Mouse (Mus musculus): ENCODE results near the gene Ggt7. TPM values are rescaled to one million over a fixed set of nuclear protein-coding genes. Genes with fewer than 3 reads are reported as not detected.

Gene Ggt7
- 0.76 and 0.85 TPM in 2 replicates for polyA plus RNA-seq (2014; fragmentation: Nextera tagmentation; extraction: Ambion mirVana)

DNA sequence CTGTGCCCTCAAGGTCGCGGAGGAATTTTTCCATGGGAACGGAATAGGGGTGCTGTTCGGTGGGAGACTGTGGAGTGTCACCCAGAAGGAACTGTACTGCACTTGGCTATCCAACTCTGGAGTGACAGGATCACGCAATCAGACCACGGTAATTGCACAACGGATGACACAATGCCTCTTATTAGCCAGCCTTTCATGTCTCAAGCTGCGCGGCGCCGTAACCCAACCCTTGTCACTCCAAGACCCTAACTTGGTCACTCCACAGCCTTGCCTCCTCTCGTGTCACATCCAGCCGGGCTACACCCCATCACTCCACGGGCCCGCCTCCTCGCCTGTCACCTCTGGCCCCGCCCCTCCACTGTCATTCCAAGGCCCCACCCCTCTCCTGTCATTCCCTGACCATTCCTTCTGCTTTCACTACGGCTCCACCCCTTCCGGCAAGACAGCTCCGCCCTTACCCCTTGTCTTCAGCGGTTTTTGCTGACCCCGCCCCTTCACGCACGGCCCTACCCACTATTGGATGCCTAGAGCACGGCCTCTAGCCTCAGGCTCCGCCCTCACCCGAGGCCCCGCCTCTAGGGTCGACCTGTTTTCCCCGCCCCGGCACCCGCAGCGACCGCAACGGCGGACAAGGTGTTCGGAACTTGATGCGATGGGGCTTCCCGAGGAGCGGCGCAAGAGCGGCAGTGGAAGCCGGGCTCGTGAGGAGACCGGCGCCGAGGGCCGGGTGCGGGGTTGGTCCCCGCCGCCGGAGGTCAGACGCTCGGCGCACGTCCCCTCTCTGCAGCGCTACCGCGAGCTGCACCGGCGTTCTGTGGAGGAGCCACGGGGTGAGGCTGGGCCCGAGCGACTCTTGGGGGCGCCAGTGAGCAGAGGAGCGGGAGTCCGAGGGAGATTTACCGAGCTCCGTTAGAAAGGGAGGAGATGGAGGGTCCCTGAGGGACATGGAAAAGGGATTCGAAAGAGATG, at the start of gene Ggt7, which contains the start of gene Acss2:
Gene Ggt7, minus strand, starts transcription at position 783 of the 969 bp plus-strand sequence.
Gene Acss2, plus strand, starts transcription at position 494 of the 969 bp plus-strand sequence.
- WGBS = 4% methylated on average over 70 of the region's 70 CpGs

DNA sequence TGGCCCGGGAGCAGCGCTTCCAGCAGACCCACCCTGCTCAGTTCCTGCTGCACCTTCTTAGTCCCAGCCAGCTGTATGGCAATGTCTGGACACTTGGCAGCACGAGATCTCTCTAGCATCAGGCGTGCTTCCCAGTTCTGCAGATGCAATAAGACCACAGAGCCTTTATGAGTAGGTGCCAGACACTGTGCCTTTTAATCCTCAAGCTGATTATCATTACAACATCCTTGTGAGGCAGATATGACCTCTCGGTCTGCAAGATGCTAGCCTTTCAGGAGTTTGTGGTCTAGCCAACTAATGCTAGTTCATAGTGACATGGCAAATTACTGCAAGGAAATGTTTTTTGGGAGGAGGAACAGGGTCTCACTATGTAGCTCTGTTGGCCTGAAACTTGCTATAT, 49.7 kb upstream of the Ggt7 start:
- Histone ChIP-seq H3K27ac (replicated peaks in 1 of 2; ENCODE audit: control insufficient read depth in 1 of 2, insufficient read depth in 1 of 2, low read depth in 2 of 2, low read length in 2 of 2) (no peak overlapping the region), H3K9ac (ENCODE audit: low read length) (no peak overlapping the region), H3K4me1 (ENCODE audit: control insufficient read depth in 2 of 2, insufficient read depth in 2 of 2, low read length in 2 of 2) (no peaks in the 10 kb centered on the region), H3K9me3 (ENCODE audit: control insufficient read depth, low read length) (no peaks in the 10 kb centered on the region), H3K27me3 (ENCODE audit: control insufficient read depth, insufficient read depth, low read length) (no peaks in the 10 kb centered on the region), H3K36me3 (ENCODE audit: control insufficient read depth, insufficient read depth, low read length) (peaks cover 14% of the 10 kb centered on the region; the same call in 1 of the 2 replicates), H3K4me3 (ENCODE audit: control insufficient read depth in 1 of 2, insufficient read depth in 1 of 2, low read depth in 1 of 2, low read length in 2 of 2) (no peak overlapping the region), H3K4me2 (ENCODE audit: low read length) (no peak overlapping the region)
- 84% methylated on average over 5 of the region's 5 CpGs for WGBS
- no peak for ATAC-seq (ENCODE audit: insufficient number of reproducible peaks, insufficient read depth, low FRiP score, low read depth)

More for the DNA sequence above, at the start of gene Ggt7, which contains the start of gene Acss2:
- H3K27ac ChIP-seq (replicated peaks in 1 of 2; ENCODE audit: control insufficient read depth in 1 of 2, insufficient read depth in 1 of 2, low read depth in 2 of 2, low read length in 2 of 2) = no peak within 1 kb of the TSS; a peak in 1 of 4 replicates
- peak within 1 kb of the TSS; percentile 96 for H3K4me2 ChIP-seq (ENCODE audit: low read length)
- peak; percentile 100 for ATAC-seq (ENCODE audit: insufficient number of reproducible peaks, insufficient read depth, low FRiP score, low read depth)
- H3K9me3 ChIP-seq (ENCODE audit: control insufficient read depth, low read length) = no peaks in the 10 kb centered on the region
- peak within 1 kb of the TSS; percentile 83 for H3K9ac ChIP-seq (ENCODE audit: low read length)
- no peaks in the 10 kb centered on the region for H3K36me3 ChIP-seq (ENCODE audit: control insufficient read depth, insufficient read depth, low read length)
- peak within 1 kb of the TSS; percentile 55 to 68 for H3K4me3 ChIP-seq (ENCODE audit: control insufficient read depth in 1 of 2, insufficient read depth in 1 of 2, low read depth in 1 of 2, low read length in 2 of 2)
- H3K4me1 ChIP-seq (ENCODE audit: control insufficient read depth in 2 of 2, insufficient read depth in 2 of 2, low read length in 2 of 2) = peaks cover 2 to 15% of the 10 kb centered on the region in 2 experiments; a peak in 3 of 4 replicates
- peaks cover 16% of the 10 kb centered on the region for H3K27me3 ChIP-seq (ENCODE audit: control insufficient read depth, insufficient read depth, low read length)

DNA sequence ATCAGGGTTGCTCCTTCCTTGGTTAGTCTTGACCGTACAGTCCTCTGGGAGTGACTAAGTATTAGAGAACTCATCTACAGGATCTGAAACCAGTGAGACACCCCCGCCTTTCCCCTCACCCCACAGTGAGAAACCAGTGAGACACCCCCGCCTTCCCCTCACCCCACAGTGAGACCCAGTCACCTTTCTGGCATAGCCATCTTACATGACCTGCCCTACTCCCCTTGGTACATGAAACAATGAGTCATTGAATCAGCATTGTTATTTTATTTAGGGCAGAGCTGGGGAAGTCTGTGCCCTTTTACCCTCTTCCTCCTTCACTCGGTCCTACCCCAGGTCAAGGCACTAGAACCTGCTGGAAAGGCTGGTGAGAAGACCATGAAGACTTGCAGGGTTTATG, 44.9 kb upstream of the Ggt7 start:
- Histone ChIP-seq H3K27ac (replicated peaks in 1 of 2; ENCODE audit: control insufficient read depth in 1 of 2, insufficient read depth in 1 of 2, low read depth in 2 of 2, low read length in 2 of 2) (no peak overlapping the region), H3K9ac (ENCODE audit: low read length) (no peak overlapping the region), H3K36me3 (ENCODE audit: control insufficient read depth, insufficient read depth, low read length) (peaks cover 17% of the 10 kb centered on the region), H3K4me1 (ENCODE audit: control insufficient read depth in 2 of 2, insufficient read depth in 2 of 2, low read length in 2 of 2) (no peaks in the 10 kb centered on the region), H3K4me3 (ENCODE audit: control insufficient read depth in 1 of 2, insufficient read depth in 1 of 2, low read depth in 1 of 2, low read length in 2 of 2) (no peak overlapping the region), H3K27me3 (ENCODE audit: control insufficient read depth, insufficient read depth, low read length) (no peaks in the 10 kb centered on the region), H3K4me2 (ENCODE audit: low read length) (no peak overlapping the region), H3K9me3 (ENCODE audit: control insufficient read depth, low read length) (no peaks in the 10 kb centered on the region)
- no peak for ATAC-seq (ENCODE audit: insufficient number of reproducible peaks, insufficient read depth, low FRiP score, low read depth)
- 72% methylated on average over 4 of the region's 4 CpGs for WGBS

DNA sequence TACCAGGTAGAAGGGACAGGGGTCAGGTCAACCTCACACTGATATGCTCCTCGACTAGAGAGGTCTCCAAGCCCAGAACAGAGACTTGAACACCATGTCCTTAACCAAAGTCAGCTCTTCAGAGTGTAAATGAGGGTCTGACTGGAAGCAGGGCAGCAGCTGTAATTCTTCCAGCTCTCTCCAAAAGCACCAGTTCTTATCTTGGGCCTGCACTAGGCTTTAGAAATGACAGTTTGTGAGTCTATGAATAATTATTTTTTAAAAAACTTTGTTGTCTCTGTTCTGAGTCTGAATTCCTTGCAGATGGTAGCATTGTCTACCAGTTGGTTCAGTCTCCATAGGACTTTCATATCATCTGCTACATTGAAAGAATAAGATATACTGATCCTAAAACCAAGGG, 44.2 kb upstream of the Ggt7 start:
- ATAC-seq (ENCODE audit: insufficient number of reproducible peaks, insufficient read depth, low FRiP score, low read depth) = no peak
- H3K4me2 ChIP-seq (ENCODE audit: low read length) = no peak overlapping the region
- no peak overlapping the region for H3K27ac ChIP-seq (replicated peaks in 1 of 2; ENCODE audit: control insufficient read depth in 1 of 2, insufficient read depth in 1 of 2, low read depth in 2 of 2, low read length in 2 of 2)
- no peaks in the 10 kb centered on the region for H3K27me3 ChIP-seq (ENCODE audit: control insufficient read depth, insufficient read depth, low read length)
- no peak overlapping the region for H3K4me3 ChIP-seq (ENCODE audit: control insufficient read depth in 1 of 2, insufficient read depth in 1 of 2, low read depth in 1 of 2, low read length in 2 of 2)
- H3K9me3 ChIP-seq (ENCODE audit: control insufficient read depth, low read length) = no peaks in the 10 kb centered on the region
- no peak overlapping the region for H3K9ac ChIP-seq (ENCODE audit: low read length)
- 20% methylated on average over 1 of the region's 1 CpGs for WGBS
- H3K4me1 ChIP-seq (ENCODE audit: control insufficient read depth in 2 of 2, insufficient read depth in 2 of 2, low read length in 2 of 2) = no peaks in the 10 kb centered on the region
- H3K36me3 ChIP-seq (ENCODE audit: control insufficient read depth, insufficient read depth, low read length) = peaks cover 14% of the 10 kb centered on the region

DNA sequence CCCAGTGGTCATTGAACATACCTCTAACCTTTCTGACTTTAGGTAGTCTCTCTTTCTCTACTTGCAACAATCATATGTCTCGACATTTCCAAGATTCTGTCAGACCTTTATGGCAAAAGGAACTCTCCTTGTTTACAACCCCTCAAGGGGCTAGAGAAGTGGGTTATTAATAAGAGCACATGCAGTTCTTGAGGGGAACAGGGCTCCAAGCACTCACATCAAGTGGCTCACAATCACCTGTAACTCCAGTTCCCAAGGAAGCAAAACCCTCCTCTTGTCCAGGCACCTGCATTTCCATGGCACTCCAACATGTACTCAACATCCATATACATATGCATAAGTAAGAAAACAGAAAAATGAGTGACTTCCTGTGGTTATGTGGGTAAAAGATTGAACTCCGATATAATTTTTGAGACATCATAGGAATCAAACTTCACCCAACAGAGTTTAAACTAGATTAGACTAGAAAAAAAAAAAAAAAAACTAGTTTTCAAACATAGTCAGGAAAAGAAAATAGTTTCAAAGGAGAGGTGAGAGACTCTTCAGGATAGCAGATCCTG, 36.5 kb upstream of the Ggt7 start:
- H3K27me3 ChIP-seq (ENCODE audit: control insufficient read depth, insufficient read depth, low read length) = no peaks in the 10 kb centered on the region
- no peak for ATAC-seq (ENCODE audit: insufficient number of reproducible peaks, insufficient read depth, low FRiP score, low read depth)
- 71% methylated on average over 2 of the region's 2 CpGs for WGBS

DNA sequence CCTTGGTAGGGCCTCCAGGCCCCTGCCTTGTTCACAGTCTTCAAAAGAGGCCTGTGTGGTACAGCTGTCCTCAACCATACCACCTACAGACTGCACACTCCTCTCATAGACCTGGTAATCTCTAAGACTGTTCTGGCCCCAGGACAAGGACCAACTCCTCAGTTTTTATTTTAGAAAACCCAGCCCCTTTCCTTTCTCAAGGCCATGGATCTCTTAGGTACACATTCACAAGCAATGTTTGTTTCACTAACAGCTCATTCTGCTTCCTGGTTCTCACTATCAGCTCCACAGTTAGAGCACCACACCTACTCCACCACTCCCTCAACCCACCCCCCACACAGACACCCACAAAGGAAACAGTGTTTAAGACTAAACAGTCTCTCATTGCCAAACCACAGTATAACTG, 34.9 kb upstream of the Ggt7 start:
- H3K4me3 ChIP-seq (ENCODE audit: control insufficient read depth in 1 of 2, insufficient read depth in 1 of 2, low read depth in 1 of 2, low read length in 2 of 2) = no peak overlapping the region
- H3K4me2 ChIP-seq (ENCODE audit: low read length) = no peak overlapping the region
- no peaks in the 10 kb centered on the region for H3K36me3 ChIP-seq (ENCODE audit: control insufficient read depth, insufficient read depth, low read length)
- H3K27me3 ChIP-seq (ENCODE audit: control insufficient read depth, insufficient read depth, low read length) = no peaks in the 10 kb centered on the region
- H3K9me3 ChIP-seq (ENCODE audit: control insufficient read depth, low read length) = no peaks in the 10 kb centered on the region
- no peaks in the 10 kb centered on the region for H3K4me1 ChIP-seq (ENCODE audit: control insufficient read depth in 2 of 2, insufficient read depth in 2 of 2, low read length in 2 of 2)
- no peak overlapping the region for H3K9ac ChIP-seq (ENCODE audit: low read length)
- no peak overlapping the region for H3K27ac ChIP-seq (replicated peaks in 1 of 2; ENCODE audit: control insufficient read depth in 1 of 2, insufficient read depth in 1 of 2, low read depth in 2 of 2, low read length in 2 of 2)
- no peak for ATAC-seq (ENCODE audit: insufficient number of reproducible peaks, insufficient read depth, low FRiP score, low read depth)

More for the DNA sequence above, 36.5 kb upstream of the Ggt7 start:
- no peak overlapping the region for H3K4me2 ChIP-seq (ENCODE audit: low read length)
- H3K36me3 ChIP-seq (ENCODE audit: control insufficient read depth, insufficient read depth, low read length) = no peaks in the 10 kb centered on the region
- no peaks in the 10 kb centered on the region for H3K4me1 ChIP-seq (ENCODE audit: control insufficient read depth in 2 of 2, insufficient read depth in 2 of 2, low read length in 2 of 2)
- no peak overlapping the region for H3K4me3 ChIP-seq (ENCODE audit: control insufficient read depth in 1 of 2, insufficient read depth in 1 of 2, low read depth in 1 of 2, low read length in 2 of 2)
- no peak overlapping the region for H3K27ac ChIP-seq (replicated peaks in 1 of 2; ENCODE audit: control insufficient read depth in 1 of 2, insufficient read depth in 1 of 2, low read depth in 2 of 2, low read length in 2 of 2)
- no peaks in the 10 kb centered on the region for H3K9me3 ChIP-seq (ENCODE audit: control insufficient read depth, low read length)
- H3K9ac ChIP-seq (ENCODE audit: low read length) = no peak overlapping the region

DNA sequence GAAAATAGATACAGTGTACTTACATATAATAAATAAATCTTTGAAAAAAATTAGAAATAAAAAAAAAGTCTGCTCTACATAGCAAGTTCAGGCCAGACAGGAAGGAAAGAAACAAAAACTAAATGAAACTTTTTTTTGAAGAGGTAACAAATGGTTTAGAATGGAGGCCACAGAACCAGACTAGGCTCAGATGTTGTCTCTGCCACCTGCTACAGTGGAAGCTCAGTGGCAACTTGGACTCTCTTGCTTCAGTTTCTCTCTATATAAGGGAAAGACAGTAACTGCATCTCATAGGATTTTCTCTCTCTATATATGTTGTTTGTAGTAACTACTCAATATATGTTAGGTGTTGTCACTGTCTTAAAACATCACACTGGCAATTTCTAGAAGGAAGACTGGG, 34.3 kb upstream of the Ggt7 start:
- Histone ChIP-seq H3K27me3 (ENCODE audit: control insufficient read depth, insufficient read depth, low read length) (no peaks in the 10 kb centered on the region), H3K4me3 (ENCODE audit: control insufficient read depth in 1 of 2, insufficient read depth in 1 of 2, low read depth in 1 of 2, low read length in 2 of 2) (no peak overlapping the region), H3K4me1 (ENCODE audit: control insufficient read depth in 2 of 2, insufficient read depth in 2 of 2, low read length in 2 of 2) (no peaks in the 10 kb centered on the region), H3K36me3 (ENCODE audit: control insufficient read depth, insufficient read depth, low read length) (no peaks in the 10 kb centered on the region), H3K4me2 (ENCODE audit: low read length) (no peak overlapping the region), H3K9me3 (ENCODE audit: control insufficient read depth, low read length) (no peaks in the 10 kb centered on the region), H3K9ac (ENCODE audit: low read length) (no peak overlapping the region), H3K27ac (replicated peaks in 1 of 2; ENCODE audit: control insufficient read depth in 1 of 2, insufficient read depth in 1 of 2, low read depth in 2 of 2, low read length in 2 of 2) (no peak overlapping the region)
- ATAC-seq (ENCODE audit: insufficient number of reproducible peaks, insufficient read depth, low FRiP score, low read depth) = no peak

Measured in heart, embryonic 14.5 days (tissue).